Mouse (Mus musculus) liver, postnatal 0 days (tissue): ENCODE measurements around the gene Hoxa1. TPM values are rescaled to one million over a fixed set of nuclear protein-coding genes. Genes with fewer than 3 reads are reported as not detected.
A peak's percentile ranks its signal among the peaks of the same experiment; 100 is the strongest.

ENCODE experiments used
- ATAC-seq: fragments of 200-750 bp; cut with Nextera tagmentation; 2 replicates; pipeline ENCODE4 v1.8.0; 2017; ENCODE audit warnings: mild to moderate bottlenecking, moderate library complexity
- DNase-seq: peaks from one replicate; pipeline ENCODE4 v3.0.0-alpha.2; 2016
- H3K27ac ChIP-seq: fragments of 300-500 bp; sonication (generic); 2 replicates; pipeline ENCODE4 v1.5.1; 2014; ENCODE audit warnings: antibody characterized with exemption, moderate library complexity, mild to moderate bottlenecking, low read depth
- H3K27me3 ChIP-seq: fragments of 300-500 bp; sonication (generic); 2 replicates; pipeline ENCODE4 v1.6.1; 2014; ENCODE audit warnings: low read length, control low read depth, mixed read lengths; ENCODE audit not compliant: insufficient read depth
- H3K36me3 ChIP-seq: fragments of 300-500 bp; sonication (generic); replicated peaks from 2 replicates; pipeline ENCODE4 v1.6.1; 2014; ENCODE audit warnings: mild to moderate bottlenecking, control low read depth, low read length, moderate library complexity, mixed read lengths; ENCODE audit not compliant: insufficient read depth
- H3K4me1 ChIP-seq: fragments of 300-500 bp; sonication (generic); 2 replicates; pipeline ENCODE4 v1.6.1; 2014; ENCODE audit warnings: antibody characterized with exemption, mild to moderate bottlenecking, control low read depth; ENCODE audit not compliant: insufficient read depth
- H3K4me2 ChIP-seq: fragments of 300-500 bp; sonication (generic); 2 replicates; pipeline ENCODE4 v1.6.1; 2014; ENCODE audit warnings: low read depth, mild to moderate bottlenecking, low read length, moderate library complexity, mixed read lengths
- H3K4me3 ChIP-seq: fragments of 300-500 bp; sonication (generic); 2 replicates; pipeline ENCODE4 v1.5.1; 2014; ENCODE audit warnings: low read depth, low read length
- H3K9ac ChIP-seq: fragments of 300-500 bp; sonication (generic); replicated peaks from 2 replicates; pipeline ENCODE4 v1.6.1; 2014; ENCODE audit warnings: mild to moderate bottlenecking, moderate library complexity
- H3K9me3 ChIP-seq: fragments of 300-500 bp; sonication (generic); 2 replicates; pipeline ENCODE4 v1.6.1; 2016; ENCODE audit warnings: mild to moderate bottlenecking, control low read depth, low read length, mixed read lengths
- CTCF ChIP-seq: sonication (generic); IDR thresholded peaks from 2 replicates; pipeline ENCODE4 v1.5.1; 2016; ENCODE audit warnings: antibody characterized with exemption, low read depth
- EP300 ChIP-seq: IDR thresholded peaks from 2 replicates; pipeline ENCODE4 v1.6.1; 2016; ENCODE audit warnings: antibody characterized with exemption, low read depth, mild to moderate bottlenecking
- WGBS: fragments of 180-500 bp; shearing (Covaris S2); extraction: QIAGEN DNeasy Blood & Tissue Kit; methylation state at CpG from one replicate; pipeline ENCODE4 v1.1.7; 2014; ENCODE audit not compliant: insufficient replicate concordance; 5-methylcytosine and 5-hydroxymethylcytosine counted together
- polyA plus RNA-seq: library from polyadenylated mRNA; unstranded; fragments of >200 nt; fragmentation: Nextera tagmentation; extraction: Ambion mirVana; gene quantifications from 2 replicates; pipeline ENCODE4 v1.2.1, GENCODE M21; 2015

Gene Hoxa1
- polyA plus RNA-seq, 1 experiment from 2014 or later: 0.16 TPM

DNA sequence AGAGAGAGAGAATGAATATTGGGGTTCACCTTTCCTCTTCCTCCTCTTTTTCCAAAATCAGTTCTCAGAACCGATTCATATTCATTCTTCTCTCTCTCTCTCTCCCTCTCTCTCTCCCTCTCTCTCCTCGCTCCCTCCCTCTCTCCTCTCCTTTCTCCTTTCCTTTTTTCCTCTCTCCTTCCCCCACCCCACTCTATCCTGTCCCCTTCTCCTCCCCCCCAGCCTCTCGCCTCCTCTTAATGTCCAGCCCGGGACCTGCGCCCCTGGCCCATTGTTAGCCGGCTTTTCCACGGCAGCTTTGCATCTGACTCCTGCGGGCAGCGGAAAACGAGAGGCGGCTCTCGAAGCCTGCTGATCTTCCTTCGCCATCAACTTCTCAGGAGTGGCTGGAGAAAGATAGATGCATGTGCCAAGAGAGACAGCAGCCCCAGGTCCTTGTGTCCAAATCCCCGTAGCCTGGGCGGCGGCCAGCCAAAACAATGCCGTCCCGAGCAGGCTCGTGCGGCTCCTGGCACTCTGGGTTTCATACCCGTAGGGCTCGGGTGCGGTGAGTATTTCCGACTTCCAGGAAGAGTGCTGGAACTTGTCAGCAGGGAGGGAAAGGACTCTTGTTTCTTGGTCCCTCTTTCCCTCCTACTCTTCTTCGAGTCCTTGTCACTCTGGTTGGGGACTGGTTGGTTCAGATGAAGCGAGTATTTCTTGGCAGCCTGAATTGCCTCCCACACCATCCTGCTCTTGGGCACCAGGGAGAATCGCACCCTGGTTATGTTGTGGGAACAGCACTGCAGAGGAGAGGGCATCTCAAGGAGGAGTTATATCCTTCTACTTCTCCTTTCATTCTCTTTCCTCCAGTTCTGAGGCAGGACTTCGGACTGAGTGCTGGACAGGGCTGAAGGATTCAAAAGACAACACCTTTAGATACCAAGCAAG lies 7.6 kb upstream of the Hoxa1 start:
- TF ChIP-seq EP300 (no peak), CTCF (no peak)
- Histone ChIP-seq H3K4me1 (no peaks in the 10 kb centered on the region; the same call in 1 of the 2 replicates), H3K9me3 (no peaks in the 10 kb centered on the region), H3K9ac (no peak overlapping the region), H3K27me3 (peaks cover 95% of the 10 kb centered on the region), H3K4me2 (peak overlapping the region; percentile 44), H3K27ac (peak overlapping the region; percentile 39; the same call in 1 of the 2 replicates), H3K4me3 (no peak overlapping the region), H3K36me3 (no peaks in the 10 kb centered on the region)
- ATAC-seq (no peak), DNase-seq (peak; percentile 14)
- 10% methylated on average over 28 of the region's 28 CpGs for WGBS

DNA sequence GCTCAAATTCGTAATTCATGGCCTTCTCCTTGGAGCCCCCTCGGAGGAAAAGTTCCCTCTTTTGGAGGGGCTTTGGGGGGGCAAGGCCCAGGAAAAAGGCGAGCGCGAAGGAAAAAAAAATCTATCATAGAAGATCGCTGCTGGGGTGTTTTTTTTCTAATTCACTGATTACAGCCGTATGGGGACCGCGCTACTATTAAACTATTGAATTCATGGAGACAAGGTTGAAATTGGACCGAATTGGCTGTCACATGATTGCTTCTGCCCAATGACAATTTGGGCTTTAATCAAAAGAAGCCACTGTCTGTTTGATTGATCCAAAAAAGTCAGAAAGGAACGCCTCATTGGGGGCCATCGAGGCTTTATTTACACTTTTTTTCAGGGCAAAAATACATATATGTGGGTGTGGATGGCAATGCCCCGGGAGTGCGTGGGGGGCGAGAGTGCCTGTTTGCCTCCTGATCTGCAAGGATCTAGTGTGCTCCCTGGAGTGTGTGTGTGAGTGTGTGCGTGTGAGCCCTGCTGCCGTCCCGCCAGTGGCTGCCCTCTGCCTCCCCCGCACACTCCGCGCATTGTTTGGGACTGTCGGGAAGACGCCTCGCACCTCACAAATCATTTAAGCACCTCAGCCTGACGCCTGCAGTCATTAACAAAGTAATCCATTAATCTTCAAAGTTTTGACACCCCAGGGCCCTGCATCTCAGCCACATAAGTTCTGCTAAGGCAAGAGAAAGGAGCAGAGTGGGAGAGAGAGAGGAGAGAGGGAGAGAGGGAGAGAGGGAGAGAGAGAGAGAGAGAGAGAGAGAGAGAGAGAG lies 6.7 kb upstream of the Hoxa1 start, which contains the start of gene Hoxa2:
Gene Hoxa2 (minus strand): TSS at position 206 of the 815 bp plus-strand sequence.
- 4% methylated on average over 25 of the region's 25 CpGs for WGBS
- Histone ChIP-seq H3K27ac (peak within 1 kb of the TSS; percentile 56), H3K4me3 (peak within 1 kb of the TSS; percentile 38), H3K36me3 (no peaks in the 10 kb centered on the region), H3K4me1 (no peaks in the 10 kb centered on the region; the same call in 1 of the 2 replicates), H3K9ac (peak within 1 kb of the TSS; percentile 36), H3K9me3 (no peaks in the 10 kb centered on the region), H3K4me2 (peak within 1 kb of the TSS; percentile 55), H3K27me3 (peaks cover 95% of the 10 kb centered on the region)
- TF ChIP-seq EP300 (no peak), CTCF (no peak)
- ATAC-seq (no peak), DNase-seq (no peak)

- 2% methylated on average over 39 of the region's 39 CpGs for WGBS
- H3K9me3 ChIP-seq: no peaks in the 10 kb centered on the region
- peak overlapping the region; percentile 56 for H3K27ac ChIP-seq
- peaks cover 97% of the 10 kb centered on the region for H3K27me3 ChIP-seq
- no peak for DNase-seq
- no peaks in the 10 kb centered on the region for H3K36me3 ChIP-seq
- H3K4me2 ChIP-seq: peak overlapping the region; percentile 55
- H3K4me1 ChIP-seq: no peaks in the 10 kb centered on the region; the same call in 1 of the 2 replicates
- TF ChIP-seq CTCF: no peak
- no peak for TF ChIP-seq EP300
- peak overlapping the region; percentile 38 for H3K4me3 ChIP-seq
- ATAC-seq: no peak
- peak overlapping the region; percentile 36 for H3K9ac ChIP-seq
These were observed 6.0 kb upstream of the Hoxa1 start for GRCm38 (mm10) chr6:52164051-52164625.

GRCm38 (mm10) chr6:52163366-52164031 lies 5.4 kb upstream of the Hoxa1 start:
- no peak for ATAC-seq
- H3K27ac ChIP-seq: peak overlapping the region; percentile 13; the same call in 1 of the 2 replicates

GRCm38 (mm10) chr6:52162611-52163365 lies 4.7 kb upstream of the Hoxa1 start:
- no peak for TF ChIP-seq CTCF
- 23% methylated on average over 14 of the region's 14 CpGs for WGBS
- H3K4me2 ChIP-seq: peak overlapping the region; percentile 41
- H3K36me3 ChIP-seq: no peaks in the 10 kb centered on the region
- no peaks in the 10 kb centered on the region for H3K9me3 ChIP-seq
- peaks cover 9% of the 10 kb centered on the region for H3K4me1 ChIP-seq
- peak overlapping the region; percentile 32 for H3K4me3 ChIP-seq
- DNase-seq (no peak), ATAC-seq (no peak)
- 0 out of 2 replicates have a peak overlapping the region, but pooled peaks have one; percentile 13 for H3K27ac ChIP-seq
- H3K9ac ChIP-seq: peak overlapping the region; percentile 32; the same call in 1 of the 2 replicates
- peaks cover 98% of the 10 kb centered on the region for H3K27me3 ChIP-seq

More at GRCm38 (mm10) chr6:52163366-52164031, 5.4 kb upstream of the Hoxa1 start:
- no peak for DNase-seq
- peaks cover 98% of the 10 kb centered on the region for H3K27me3 ChIP-seq
- H3K4me3 ChIP-seq: peak overlapping the region; percentile 38
- 11% methylated on average over 17 of the region's 17 CpGs for WGBS
- H3K9me3 ChIP-seq: no peaks in the 10 kb centered on the region
- peak overlapping the region; percentile 32; the same call in 1 of the 2 replicates for H3K9ac ChIP-seq
- TF ChIP-seq CTCF (no peak), EP300 (no peak)
- H3K4me1 ChIP-seq: peaks cover 3% of the 10 kb centered on the region
- H3K4me2 ChIP-seq: peak overlapping the region; percentile 41
- H3K36me3 ChIP-seq: no peaks in the 10 kb centered on the region
